Mouse (Mus musculus): ENCODE measurements around the gene Arsb. TPM values are rescaled to one million over a fixed set of nuclear protein-coding genes. Genes with fewer than 3 reads are reported as not detected.
A peak's percentile ranks its signal among the peaks of the same experiment; 100 is the strongest.

The Arsb gene
- total RNA-seq, 2 experiments from 2014 or later: 36.9 to 43.3 TPM

- DNase-seq: peak in 1 of 2 experiments; percentile 23
These were observed 75.5 kb downstream of the Arsb start for GRCm38 (mm10) chr13:93846831-93847518.

- DNase-seq: peak; percentile 12 to 31
These were observed 76.2 kb downstream of the Arsb start for GRCm38 (mm10) chr13:93847614-93848013.

- DNase-seq: no peak
These were observed 77.2 kb downstream of the Arsb start for GRCm38 (mm10) chr13:93848615-93849014.

- no peak for DNase-seq
These were observed 78.4 kb downstream of the Arsb start for GRCm38 (mm10) chr13:93849751-93850355.

GRCm38 (mm10) chr13:93850674-93851073, 79.2 kb downstream of the Arsb start:
- DNase-seq: no peak

- peak; percentile 37 to 47 for DNase-seq
These were observed 81.1 kb downstream of the Arsb start for GRCm38 (mm10) chr13:93852419-93853138.

- no peak for DNase-seq
These were observed 82.3 kb downstream of the Arsb start for GRCm38 (mm10) chr13:93853767-93854166.

GRCm38 (mm10) chr13:93854325-93854724, 82.9 kb downstream of the Arsb start:
- DNase-seq: no peak

- no peak for DNase-seq
These were observed 83.6 kb downstream of the Arsb start for GRCm38 (mm10) chr13:93854966-93855562.

- peak; percentile 40 to 76 for DNase-seq
These were observed 84.3 kb downstream of the Arsb start for GRCm38 (mm10) chr13:93855701-93856183.

GRCm38 (mm10) chr13:93861211-93861610, 89.8 kb downstream of the Arsb start:
- no peak for DNase-seq

- DNase-seq: no peak
These were observed 92.8 kb downstream of the Arsb start for GRCm38 (mm10) chr13:93864066-93864740.

- DNase-seq: peak in 1 of 2 experiments; percentile 8
These were observed 95.2 kb downstream of the Arsb start for GRCm38 (mm10) chr13:93866638-93867037.

- no peak for DNase-seq
These were observed 100.3 kb downstream of the Arsb start for GRCm38 (mm10) chr13:93871681-93872080.

GRCm38 (mm10) chr13:93872591-93872990, 101.2 kb downstream of the Arsb start:
- no peak for DNase-seq

- no peak for DNase-seq
These were observed 106.5 kb downstream of the Arsb start for GRCm38 (mm10) chr13:93877924-93878323.

- DNase-seq: no peak
These were observed 108.0 kb downstream of the Arsb start for GRCm38 (mm10) chr13:93879426-93879825.

GRCm38 (mm10) chr13:93882132-93882531, 110.7 kb downstream of the Arsb start:
- no peak for DNase-seq

GRCm38 (mm10) chr13:93886999-93887398, 115.6 kb downstream of the Arsb start:
- no peak for DNase-seq

GRCm38 (mm10) chr13:93888196-93888595, 116.8 kb downstream of the Arsb start:
- DNase-seq: no peak

GRCm38 (mm10) chr13:93888916-93889315, 117.5 kb downstream of the Arsb start:
- DNase-seq: no peak

GRCm38 (mm10) chr13:93889991-93890390, 118.6 kb downstream of the Arsb start:
- DNase-seq: no peak

All from adrenal gland, postnatal 36 days (tissue).